Mouse (Mus musculus) CD4-positive naive resting alpha-beta T cell, adult 57 days (primary cell): ENCODE measurements around the gene Tmem132b. TPM values are rescaled to one million over a fixed set of nuclear protein-coding genes. Genes with fewer than 3 reads are reported as not detected.

ENCODE experiments used
- total RNA-seq: library from RNA; stranded (reverse); gene quantifications from one replicate; pipeline ENCODE4 v1.2.4, GENCODE M21; 2023

Tmem132b gene
- 0.09 TPM for total RNA-seq

DNA sequence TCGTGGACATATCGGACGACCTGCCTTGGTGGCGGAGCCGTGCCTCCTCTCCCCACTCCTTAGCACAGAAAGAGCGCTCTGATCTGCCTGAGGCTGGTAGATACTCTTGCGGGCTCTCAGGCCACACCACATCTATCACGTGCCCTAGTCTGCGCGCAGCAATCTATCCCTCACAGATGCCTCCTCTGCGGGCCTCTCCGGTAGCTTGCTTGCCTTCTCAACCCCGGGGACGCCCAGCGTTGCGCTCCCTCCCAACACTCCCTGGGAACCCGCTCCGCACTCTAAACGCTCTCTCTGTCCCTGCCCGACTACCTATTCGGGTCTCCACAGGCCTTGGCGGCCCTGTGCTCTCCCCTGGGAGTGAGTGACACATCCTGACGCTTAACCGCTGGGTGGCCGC, at the start of gene Tmem132b:
Tmem132b (plus strand) TSS at position 141 of the 400 bp plus-strand sequence.

Other genes with a start within 250 kb of the Tmem132b start
- gene Scarb1, start 190.7 kb upstream of the Tmem132b start, total RNA-seq, result 16.0 TPM
- not detected for gene Gm10382, start 142.5 kb upstream of the Tmem132b start, total RNA-seq
- gene Ubc, start 141.6 kb upstream of the Tmem132b start, total RNA-seq, result 1,562 TPM
- 20.2 TPM for gene Dhx37, start 97.7 kb upstream of the Tmem132b start, total RNA-seq
- 15.3 TPM for gene Bri3bp, start 90.2 kb upstream of the Tmem132b start, total RNA-seq
- gene Aacs, start 56.0 kb upstream of the Tmem132b start, total RNA-seq, result 30.7 TPM